Mouse (Mus musculus) kidney, postnatal 0 days (tissue): ENCODE measurements around the gene Osbpl10. TPM values are rescaled to one million over a fixed set of nuclear protein-coding genes. Genes with fewer than 3 reads are reported as not detected.
A peak's percentile ranks its signal among the peaks of the same experiment; 100 is the strongest.

Source experiments
- ATAC-seq: fragments of 200-750 bp; cut with Nextera tagmentation; replicated peaks from 2 replicates; pipeline ENCODE4 v1.8.0; 2017; ENCODE audit warnings: low read depth, moderate number of reproducible peaks, moderate TSS enrichment, moderate library complexity; ENCODE audit not compliant: low FRiP score
- DNase-seq: peaks from one replicate; pipeline ENCODE4 v3.0.0-alpha.2; 2016; ENCODE audit warnings: low spot score
- H3K27ac ChIP-seq: fragments of 300-500 bp; sonication (generic); 2 replicates; pipeline ENCODE4 v1.5.1; 2014; ENCODE audit warnings: mild to moderate bottlenecking
- H3K27me3 ChIP-seq: fragments of 300-500 bp; sonication (generic); 2 replicates; pipeline ENCODE4 v1.6.1; 2014; ENCODE audit warnings: low read length, mixed read lengths; ENCODE audit not compliant: insufficient read depth
- H3K36me3 ChIP-seq: fragments of 300-500 bp; sonication (generic); 2 replicates; pipeline ENCODE4 v1.6.1; 2014; ENCODE audit warnings: low read length, mixed read lengths; ENCODE audit not compliant: insufficient read depth
- H3K4me1 ChIP-seq: fragments of 300-500 bp; sonication (generic); replicated peaks from 2 replicates; pipeline ENCODE4 v1.6.1; 2014; ENCODE audit warnings: antibody characterized with exemption, low read length, mixed read lengths; ENCODE audit not compliant: insufficient read depth
- H3K4me2 ChIP-seq: fragments of 300-500 bp; sonication (generic); 2 replicates; pipeline ENCODE4 v1.6.1; 2014; ENCODE audit warnings: mild to moderate bottlenecking, low read length, moderate library complexity, mixed read lengths
- H3K4me3 ChIP-seq: fragments of 300-500 bp; sonication (generic); replicated peaks from 2 replicates; pipeline ENCODE4 v1.5.1; 2014; ENCODE audit warnings: low read depth, low read length
- H3K9ac ChIP-seq: fragments of 300-500 bp; sonication (generic); 2 replicates; pipeline ENCODE4 v1.6.1; 2014; ENCODE audit warnings: low read depth, low read length
- H3K9me3 ChIP-seq: fragments of 300-500 bp; sonication (generic); replicated peaks from 2 replicates; pipeline ENCODE4 v1.6.1; 2016; ENCODE audit warnings: low read length, inconsistent platforms, mixed read lengths
- CTCF ChIP-seq: IDR thresholded peaks from 2 replicates; pipeline ENCODE4 v1.5.1; 2016; ENCODE audit warnings: antibody characterized with exemption, low read depth, mild to moderate bottlenecking, moderate library complexity
- WGBS: fragments of 180-500 bp; shearing (Covaris S2); extraction: QIAGEN DNeasy Blood & Tissue Kit; methylation state at CpG from one replicate; pipeline ENCODE4 v1.1.7; 2014; 5-methylcytosine and 5-hydroxymethylcytosine counted together
- polyA plus RNA-seq: library from polyadenylated mRNA; unstranded; fragments of >200 nt; fragmentation: Nextera tagmentation; extraction: Ambion mirVana; gene quantifications from 2 replicates; pipeline ENCODE4 v1.2.1, GENCODE M21; 2015

Osbpl10 gene
- polyA plus RNA-seq, 1 experiment from 2014 or later: 2.8 TPM

DNA sequence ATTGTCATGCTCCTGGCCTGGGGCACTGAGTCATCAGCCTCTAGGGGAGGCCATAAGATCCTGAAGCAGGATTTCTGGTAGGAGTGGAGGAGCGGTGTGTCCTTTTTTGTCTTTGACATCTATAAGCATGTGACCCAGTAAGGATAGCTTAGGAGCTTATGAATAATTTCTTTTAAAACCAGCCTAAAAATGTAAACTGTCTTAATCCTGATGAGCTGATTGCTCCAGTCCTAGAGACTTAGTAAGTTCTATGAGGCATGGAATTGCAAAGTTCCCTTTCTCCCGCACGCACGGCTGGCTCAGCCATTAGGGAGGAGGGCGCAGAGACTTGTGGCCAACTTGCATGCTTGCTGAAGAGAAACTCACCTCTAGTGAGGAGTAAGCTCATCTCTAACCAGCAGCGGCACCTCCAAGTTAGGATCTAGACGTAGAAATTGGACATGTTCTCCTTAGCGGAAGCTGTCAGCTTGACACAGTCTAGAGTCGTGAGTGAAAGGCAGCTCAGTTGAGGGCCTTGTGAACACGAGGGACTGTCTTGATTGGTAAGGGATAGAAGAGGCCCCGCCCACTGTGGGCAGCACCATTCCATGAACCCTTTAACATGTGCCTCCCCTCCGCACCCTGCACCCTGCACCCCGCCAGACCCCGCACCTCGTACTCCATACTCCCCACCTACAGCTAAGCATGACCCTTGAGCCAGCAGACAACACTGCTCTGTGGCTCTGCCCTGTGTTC is 122.0 kb downstream of the Osbpl10 start:
- no peak for TF ChIP-seq CTCF
- ATAC-seq: no peak
- no peak for DNase-seq
- no peak overlapping the region for H3K4me3 ChIP-seq
- H3K27me3 ChIP-seq: no peaks in the 10 kb centered on the region
- 77% methylated on average over 15 of the region's 15 CpGs for WGBS
- no peak overlapping the region for H3K4me2 ChIP-seq
- no peak overlapping the region for H3K27ac ChIP-seq
- no peaks in the 10 kb centered on the region for H3K9me3 ChIP-seq
- H3K4me1 ChIP-seq: no peaks in the 10 kb centered on the region
- no peaks in the 10 kb centered on the region for H3K36me3 ChIP-seq
- H3K9ac ChIP-seq: no peak overlapping the region

DNA sequence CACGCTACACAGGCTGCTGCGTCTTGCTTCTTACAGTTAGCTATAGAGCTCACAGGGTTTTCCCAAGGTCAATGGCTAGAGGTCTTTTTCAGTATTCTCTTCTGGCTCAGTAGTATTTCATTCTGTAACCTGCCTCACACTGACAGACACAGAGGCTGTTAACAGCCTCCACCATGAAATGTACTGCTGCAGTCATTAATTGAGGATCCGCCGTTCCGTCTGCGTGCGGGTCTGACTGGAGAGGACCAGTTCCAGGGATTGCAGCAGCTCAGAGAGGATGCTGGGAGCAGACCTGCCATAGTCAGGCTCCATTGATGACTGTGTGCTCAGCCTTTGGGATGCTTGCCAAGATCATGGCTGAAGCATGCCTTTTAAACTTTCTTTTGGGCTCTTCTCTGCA is 129.1 kb downstream of the Osbpl10 start:
- 41% methylated on average over 7 of the region's 7 CpGs for WGBS
- no peak for TF ChIP-seq CTCF
- peak overlapping the region; percentile 21 for H3K4me2 ChIP-seq
- no peaks in the 10 kb centered on the region for H3K27me3 ChIP-seq
- H3K9ac ChIP-seq: no peak overlapping the region
- no peak overlapping the region for H3K4me3 ChIP-seq
- no peaks in the 10 kb centered on the region for H3K4me1 ChIP-seq
- no peaks in the 10 kb centered on the region for H3K9me3 ChIP-seq
- H3K27ac ChIP-seq: no peak overlapping the region
- H3K36me3 ChIP-seq: no peaks in the 10 kb centered on the region
- no peak; the same call in 1 of the 2 replicates for ATAC-seq
- DNase-seq: no peak

DNA sequence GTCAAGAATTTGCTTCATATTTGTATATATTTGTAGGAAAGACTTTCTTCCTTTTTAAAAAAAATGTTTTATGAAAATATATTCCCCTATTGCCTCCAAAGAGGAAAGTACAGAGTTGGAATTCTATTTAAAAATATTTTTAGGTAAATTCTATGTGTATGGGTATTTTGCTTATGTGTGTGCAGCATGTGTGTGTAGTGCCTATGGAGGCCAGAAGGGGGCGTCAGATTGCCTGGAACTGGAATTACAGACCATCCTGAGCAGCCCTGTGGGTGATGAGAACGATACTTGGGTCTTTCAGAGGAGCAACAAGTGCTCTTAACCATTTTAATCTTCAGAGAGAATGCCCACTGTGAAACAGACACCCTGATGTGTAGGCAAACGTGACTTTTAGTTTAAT is 132.3 kb downstream of the Osbpl10 start:
- H3K36me3 ChIP-seq: no peaks in the 10 kb centered on the region
- TF ChIP-seq CTCF: peak; percentile 26; the same call in 1 of the 2 replicates
- no peak overlapping the region for H3K27ac ChIP-seq
- H3K4me1 ChIP-seq: no peaks in the 10 kb centered on the region
- H3K9ac ChIP-seq: no peak overlapping the region
- no peaks in the 10 kb centered on the region for H3K27me3 ChIP-seq
- no peak overlapping the region for H3K4me3 ChIP-seq
- DNase-seq (no peak), ATAC-seq (no peak)
- H3K4me2 ChIP-seq: no peak overlapping the region
- WGBS: 70% methylated on average over 3 of the region's 3 CpGs
- no peaks in the 10 kb centered on the region for H3K9me3 ChIP-seq

DNA sequence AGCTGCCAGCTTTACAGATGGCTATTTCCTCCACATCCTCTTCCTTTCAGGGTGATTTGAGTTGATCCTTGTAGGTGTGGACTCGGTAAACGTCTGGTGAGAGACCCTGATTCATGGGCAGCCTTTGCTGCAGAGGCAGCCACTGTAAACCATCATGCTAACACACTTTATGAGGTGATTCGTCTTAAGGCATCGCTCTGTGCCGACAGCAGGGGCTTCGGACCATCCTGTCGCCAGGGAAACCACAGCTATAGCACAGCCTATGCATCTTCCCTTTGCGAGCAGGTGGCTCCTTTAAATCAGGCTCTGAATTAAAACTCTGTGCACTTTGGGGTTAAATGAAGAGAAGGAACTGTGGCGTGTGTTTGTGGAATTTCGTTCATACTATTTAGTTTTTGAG is 138.9 kb downstream of the Osbpl10 start:
- H3K9me3 ChIP-seq: no peaks in the 10 kb centered on the region
- H3K4me2 ChIP-seq: no peak overlapping the region
- DNase-seq (no peak), ATAC-seq (no peak)
- H3K27me3 ChIP-seq: no peaks in the 10 kb centered on the region
- peaks cover 6% of the 10 kb centered on the region for H3K4me1 ChIP-seq
- TF ChIP-seq CTCF: no peak
- 30% methylated on average over 10 of the region's 10 CpGs for WGBS
- H3K27ac ChIP-seq: no peak overlapping the region
- no peak overlapping the region for H3K9ac ChIP-seq
- H3K4me3 ChIP-seq: no peak overlapping the region
- no peaks in the 10 kb centered on the region for H3K36me3 ChIP-seq

DNA sequence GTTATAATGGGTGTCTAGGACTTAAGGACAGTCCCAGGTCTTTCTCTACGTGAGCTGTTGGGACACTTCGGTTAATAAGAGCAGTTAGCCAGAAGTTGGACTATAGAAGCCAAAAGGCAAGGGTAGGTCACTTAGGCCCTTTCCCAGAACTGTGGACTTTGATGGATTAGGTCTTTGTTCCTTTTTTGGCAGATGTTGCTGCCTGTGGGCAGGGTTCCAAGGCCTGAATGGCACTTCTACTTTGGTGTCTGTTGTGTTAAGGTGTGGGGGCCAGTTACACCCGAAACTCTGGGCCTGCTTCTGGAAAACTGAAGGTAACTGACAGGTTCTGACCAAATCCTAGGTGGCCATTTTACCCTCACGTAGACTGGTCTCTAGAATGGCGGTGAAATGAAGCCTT is 141.9 kb downstream of the Osbpl10 start:
- DNase-seq (no peak), ATAC-seq (no peak)
- H3K4me3 ChIP-seq: no peak overlapping the region
- no peaks in the 10 kb centered on the region for H3K27me3 ChIP-seq
- H3K36me3 ChIP-seq: no peaks in the 10 kb centered on the region
- H3K9me3 ChIP-seq: no peaks in the 10 kb centered on the region
- peak overlapping the region; percentile 63 for H3K27ac ChIP-seq
- 59% methylated on average over 5 of the region's 5 CpGs for WGBS
- H3K4me1 ChIP-seq: peaks cover 6% of the 10 kb centered on the region
- H3K4me2 ChIP-seq: no peak overlapping the region
- TF ChIP-seq CTCF: no peak
- H3K9ac ChIP-seq: no peak overlapping the region

DNA sequence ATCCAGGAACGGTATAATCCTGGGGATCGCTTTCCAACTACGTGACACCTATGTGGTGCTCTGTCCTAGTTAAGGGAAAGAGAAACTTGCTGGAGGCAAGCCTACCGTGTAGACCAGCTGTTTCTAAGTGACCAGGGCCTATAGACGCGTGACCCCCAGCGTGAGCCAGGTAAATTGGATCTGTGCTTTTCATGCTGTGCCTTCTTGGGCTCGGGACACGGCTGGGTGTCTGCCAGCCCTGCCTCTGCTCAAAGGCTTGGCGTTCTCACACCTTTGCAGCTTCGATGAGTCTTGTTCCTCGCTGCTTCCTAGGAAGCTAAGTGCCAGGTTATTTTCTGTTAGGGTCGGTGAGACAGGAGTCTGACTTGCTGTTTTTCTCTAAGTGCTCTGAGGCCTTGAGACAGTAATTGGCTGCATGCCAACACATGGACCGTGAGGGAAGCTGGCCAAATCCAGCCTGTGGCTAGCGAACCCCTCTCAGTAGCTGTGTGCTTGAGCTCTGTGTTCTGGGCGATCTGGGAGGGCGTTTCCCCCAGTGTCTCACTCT is 142.4 kb downstream of the Osbpl10 start:
- WGBS: 42% methylated on average over 17 of the region's 17 CpGs
- H3K4me3 ChIP-seq: no peak overlapping the region
- TF ChIP-seq CTCF: no peak
- H3K9me3 ChIP-seq: no peaks in the 10 kb centered on the region
- H3K9ac ChIP-seq: no peak overlapping the region
- H3K36me3 ChIP-seq: no peaks in the 10 kb centered on the region
- no peaks in the 10 kb centered on the region for H3K27me3 ChIP-seq
- ATAC-seq: no peak; the same call in 1 of the 2 replicates
- peak; percentile 52 for DNase-seq
- peak overlapping the region; percentile 63 for H3K27ac ChIP-seq
- H3K4me2 ChIP-seq: no peak overlapping the region
- peaks cover 6% of the 10 kb centered on the region for H3K4me1 ChIP-seq
